Mouse (Mus musculus) liver, adult 2 months (tissue): ENCODE measurements around the gene Rlf.

Experiments used
- CTCF ChIP-seq: fragments of 200-500 bp; IDR thresholded peaks from 2 replicates; pipeline ENCODE4 v1.5.1; 2011; ENCODE audit warnings: low read depth, low read length, control low read depth
- POLR2A ChIP-seq: fragments of 200-500 bp; IDR thresholded peaks from 2 replicates; pipeline ENCODE4 v1.6.1; 2011; ENCODE audit warnings: low read length, control low read depth; ENCODE audit not compliant: insufficient read depth; ENCODE audit errors: extremely low read depth

- TF ChIP-seq CTCF (no peak), POLR2A (no peak)
These were observed 25.5 kb downstream of the Rlf start for GRCm38 (mm10) chr4:121189341-121189740.
